Mouse (Mus musculus) intestine, embryonic 14.5 days (tissue): ENCODE results near the gene Myo1e. TPM values are rescaled to one million over a fixed set of nuclear protein-coding genes. Genes with fewer than 3 reads are reported as not detected.

Experiments
- ATAC-seq: fragments of 200-750 bp; cut with Nextera tagmentation; replicated peaks from 2 replicates; pipeline ENCODE4 v1.8.0; 2017; ENCODE audit warnings: low read depth, moderate number of reproducible peaks, moderate TSS enrichment, moderate library complexity; ENCODE audit not compliant: low FRiP score, low TSS enrichment
- DNase-seq: peaks from one replicate; pipeline ENCODE4 v3.0.0-alpha.2; 2018; ENCODE audit warnings: low spot score
- H3K27ac ChIP-seq: fragments of 300-500 bp; sonication (generic); 2 replicates; pipeline ENCODE4 v1.5.1; 2014; ENCODE audit warnings: low read depth, mild to moderate bottlenecking, control low read depth
- H3K27me3 ChIP-seq: fragments of 300-500 bp; sonication (generic); replicated peaks from 2 replicates; pipeline ENCODE4 v1.6.1; 2014; ENCODE audit warnings: low read length, control low read depth; ENCODE audit not compliant: control insufficient read depth, insufficient read depth
- H3K36me3 ChIP-seq: fragments of 300-500 bp; sonication (generic); 2 replicates; pipeline ENCODE4 v1.6.1; 2014; ENCODE audit warnings: low read length, control low read depth; ENCODE audit not compliant: control insufficient read depth, insufficient read depth
- H3K4me1 ChIP-seq: fragments of 300-500 bp; sonication (generic); replicated peaks from 2 replicates; pipeline ENCODE4 v1.6.1; 2014; ENCODE audit warnings: low read length, control low read depth, mixed read lengths; ENCODE audit not compliant: control insufficient read depth, insufficient read depth
- H3K4me2 ChIP-seq: fragments of 300-500 bp; sonication (generic); 2 replicates; pipeline ENCODE4 v1.6.1; 2014; ENCODE audit warnings: low read length
- H3K4me3 ChIP-seq: fragments of 300-500 bp; sonication (generic); 2 replicates; pipeline ENCODE4 v1.5.1; 2014; ENCODE audit warnings: low read depth, low read length, control low read depth, mixed read lengths
- H3K9ac ChIP-seq: fragments of 300-500 bp; sonication (generic); 2 replicates; pipeline ENCODE4 v1.6.1; 2014; ENCODE audit warnings: mild to moderate bottlenecking, low read length
- H3K9me3 ChIP-seq: fragments of 300-500 bp; sonication (generic); 2 replicates; pipeline ENCODE4 v1.6.1; 2016; ENCODE audit warnings: low read length, control low read depth; ENCODE audit not compliant: control insufficient read depth
- WGBS: fragments of 180-500 bp; shearing (Covaris S2); extraction: QIAGEN DNeasy Blood & Tissue Kit; methylation state at CpG from one replicate; pipeline ENCODE4 v1.1.7; 2014; 5-methylcytosine and 5-hydroxymethylcytosine counted together
- polyA plus RNA-seq: library from polyadenylated mRNA; unstranded; fragments of >200 nt; fragmentation: Nextera tagmentation; extraction: Ambion mirVana; gene quantifications from 2 replicates; pipeline ENCODE4 v1.2.1, GENCODE M21; 2014

The Myo1e gene
- polyA plus RNA-seq, 1 experiment from 2014 or later = 17.0 TPM

- no peak overlapping the region for H3K4me2 ChIP-seq
- H3K36me3 ChIP-seq = peaks cover 3% of the 10 kb centered on the region; the same call in 1 of the 2 replicates
- no peak overlapping the region for H3K27ac ChIP-seq
- H3K27me3 ChIP-seq = no peaks in the 10 kb centered on the region
- H3K4me3 ChIP-seq = no peak overlapping the region
- H3K9ac ChIP-seq = no peak overlapping the region
- 0 out of 2 replicates have a peak, but pooled peaks cover 6% of the 10 kb centered on the region for H3K9me3 ChIP-seq
- WGBS = 12% methylated on average over 2 of the region's 2 CpGs
- DNase-seq = no peak
- H3K4me1 ChIP-seq = no peaks in the 10 kb centered on the region
- no peak for ATAC-seq
These were observed 89.8 kb downstream of the Myo1e start for GRCm38 (mm10) chr9:70296916-70297315.

GRCm38 (mm10) chr9:70298221-70298620 is 91.1 kb downstream of the Myo1e start:
- H3K36me3 ChIP-seq = peaks cover 7% of the 10 kb centered on the region; the same call in 1 of the 2 replicates
- no peak overlapping the region for H3K9ac ChIP-seq
- H3K4me3 ChIP-seq = no peak overlapping the region
- DNase-seq (no peak), ATAC-seq (no peak)
- H3K27me3 ChIP-seq = no peaks in the 10 kb centered on the region
- H3K27ac ChIP-seq = no peak overlapping the region
- WGBS = 58% methylated on average over 7 of the region's 7 CpGs
- no peaks in the 10 kb centered on the region for H3K4me1 ChIP-seq
- no peak overlapping the region for H3K4me2 ChIP-seq
- 0 out of 2 replicates have a peak, but pooled peaks cover 6% of the 10 kb centered on the region for H3K9me3 ChIP-seq

GRCm38 (mm10) chr9:70300705-70301104 is 93.6 kb downstream of the Myo1e start:
- Histone ChIP-seq H3K4me2 (no peak overlapping the region), H3K4me1 (no peaks in the 10 kb centered on the region), H3K27ac (no peak overlapping the region), H3K4me3 (no peak overlapping the region), H3K9ac (no peak overlapping the region), H3K9me3 (0 out of 2 replicates have a peak, but pooled peaks cover 6% of the 10 kb centered on the region), H3K36me3 (peaks cover 7% of the 10 kb centered on the region; the same call in 1 of the 2 replicates), H3K27me3 (no peaks in the 10 kb centered on the region)
- WGBS = 95% methylated on average over 5 of the region's 5 CpGs
- DNase-seq = no peak
- ATAC-seq = no peak

- DNase-seq = no peak
- 0 out of 2 replicates have a peak, but pooled peaks cover 6% of the 10 kb centered on the region for H3K9me3 ChIP-seq
- H3K36me3 ChIP-seq = peaks cover 7% of the 10 kb centered on the region; the same call in 1 of the 2 replicates
- no peak overlapping the region for H3K27ac ChIP-seq
- no peak overlapping the region for H3K4me2 ChIP-seq
- H3K4me1 ChIP-seq = no peaks in the 10 kb centered on the region
- no peaks in the 10 kb centered on the region for H3K27me3 ChIP-seq
- 91% methylated on average over 6 of the region's 6 CpGs for WGBS
- no peak overlapping the region for H3K4me3 ChIP-seq
- ATAC-seq = no peak
- no peak overlapping the region for H3K9ac ChIP-seq
These were observed 94.4 kb downstream of the Myo1e start for GRCm38 (mm10) chr9:70301598-70301997.

GRCm38 (mm10) chr9:70304901-70305300 is 97.8 kb downstream of the Myo1e start:
- 95% methylated on average over 8 of the region's 8 CpGs for WGBS
- ATAC-seq = no peak

GRCm38 (mm10) chr9:70310046-70310445 is 102.9 kb downstream of the Myo1e start:
- Histone ChIP-seq H3K4me1 (no peaks in the 10 kb centered on the region), H3K4me2 (no peak overlapping the region), H3K9me3 (no peaks in the 10 kb centered on the region), H3K27me3 (no peaks in the 10 kb centered on the region), H3K9ac (no peak overlapping the region), H3K27ac (no peak overlapping the region), H3K36me3 (no peaks in the 10 kb centered on the region), H3K4me3 (no peak overlapping the region)
- DNase-seq (no peak), ATAC-seq (no peak)
- 79% methylated on average over 1 of the region's 1 CpGs for WGBS

More at GRCm38 (mm10) chr9:70304901-70305300, 97.8 kb downstream of the Myo1e start:
- H3K36me3 ChIP-seq = peaks cover 7% of the 10 kb centered on the region; the same call in 1 of the 2 replicates
- 0 out of 2 replicates have a peak, but pooled peaks cover 6% of the 10 kb centered on the region for H3K9me3 ChIP-seq
- no peak for DNase-seq
- H3K4me1 ChIP-seq = no peaks in the 10 kb centered on the region
- no peak overlapping the region for H3K4me2 ChIP-seq
- H3K9ac ChIP-seq = no peak overlapping the region
- no peak overlapping the region for H3K4me3 ChIP-seq
- no peak overlapping the region for H3K27ac ChIP-seq
- no peaks in the 10 kb centered on the region for H3K27me3 ChIP-seq

GRCm38 (mm10) chr9:70314019-70314418 is 106.9 kb downstream of the Myo1e start:
- ATAC-seq = no peak
- H3K9me3 ChIP-seq = no peaks in the 10 kb centered on the region
- H3K36me3 ChIP-seq = no peaks in the 10 kb centered on the region
- H3K4me2 ChIP-seq = no peak overlapping the region
- 94% methylated on average over 1 of the region's 1 CpGs for WGBS
- 0 out of 2 replicates have a peak, but pooled peaks cover 2% of the 10 kb centered on the region for H3K4me1 ChIP-seq
- DNase-seq = no peak
- H3K27me3 ChIP-seq = no peaks in the 10 kb centered on the region
- no peak overlapping the region for H3K27ac ChIP-seq
- no peak overlapping the region for H3K4me3 ChIP-seq
- no peak overlapping the region for H3K9ac ChIP-seq

- no peak overlapping the region for H3K27ac ChIP-seq
- DNase-seq (no peak), ATAC-seq (no peak)
- H3K9ac ChIP-seq = no peak overlapping the region
- H3K4me3 ChIP-seq = no peak overlapping the region
- H3K9me3 ChIP-seq = no peaks in the 10 kb centered on the region
- H3K36me3 ChIP-seq = no peaks in the 10 kb centered on the region
- 0 out of 2 replicates have a peak, but pooled peaks cover 2% of the 10 kb centered on the region for H3K4me1 ChIP-seq
- 49% methylated on average over 4 of the region's 4 CpGs for WGBS
- H3K27me3 ChIP-seq = no peaks in the 10 kb centered on the region
- H3K4me2 ChIP-seq = no peak overlapping the region
These were observed 108.0 kb downstream of the Myo1e start for GRCm38 (mm10) chr9:70315130-70315529.

- Histone ChIP-seq H3K4me2 (no peak overlapping the region), H3K36me3 (no peaks in the 10 kb centered on the region), H3K4me3 (no peak overlapping the region), H3K27me3 (no peaks in the 10 kb centered on the region), H3K4me1 (0 out of 2 replicates have a peak, but pooled peaks cover 2% of the 10 kb centered on the region), H3K27ac (no peak overlapping the region), H3K9ac (no peak overlapping the region), H3K9me3 (no peaks in the 10 kb centered on the region)
- WGBS = 61% methylated on average over 3 of the region's 3 CpGs
- DNase-seq (no peak), ATAC-seq (no peak)
These were observed 111.5 kb downstream of the Myo1e start for GRCm38 (mm10) chr9:70318601-70319000.
